Mouse (Mus musculus): ENCODE results near the gene Nfil3. TPM values are rescaled to one million over a fixed set of nuclear protein-coding genes. Genes with fewer than 3 reads are reported as not detected.

Gene Nfil3
- total RNA-seq, 1 experiment from 2014 or later = 11.6 TPM

- DNase-seq = peak; percentile 56
Observed at GRCm38 (mm10) chr13:52981441-52982281, 788 bp upstream of the Nfil3 start.

DNA sequence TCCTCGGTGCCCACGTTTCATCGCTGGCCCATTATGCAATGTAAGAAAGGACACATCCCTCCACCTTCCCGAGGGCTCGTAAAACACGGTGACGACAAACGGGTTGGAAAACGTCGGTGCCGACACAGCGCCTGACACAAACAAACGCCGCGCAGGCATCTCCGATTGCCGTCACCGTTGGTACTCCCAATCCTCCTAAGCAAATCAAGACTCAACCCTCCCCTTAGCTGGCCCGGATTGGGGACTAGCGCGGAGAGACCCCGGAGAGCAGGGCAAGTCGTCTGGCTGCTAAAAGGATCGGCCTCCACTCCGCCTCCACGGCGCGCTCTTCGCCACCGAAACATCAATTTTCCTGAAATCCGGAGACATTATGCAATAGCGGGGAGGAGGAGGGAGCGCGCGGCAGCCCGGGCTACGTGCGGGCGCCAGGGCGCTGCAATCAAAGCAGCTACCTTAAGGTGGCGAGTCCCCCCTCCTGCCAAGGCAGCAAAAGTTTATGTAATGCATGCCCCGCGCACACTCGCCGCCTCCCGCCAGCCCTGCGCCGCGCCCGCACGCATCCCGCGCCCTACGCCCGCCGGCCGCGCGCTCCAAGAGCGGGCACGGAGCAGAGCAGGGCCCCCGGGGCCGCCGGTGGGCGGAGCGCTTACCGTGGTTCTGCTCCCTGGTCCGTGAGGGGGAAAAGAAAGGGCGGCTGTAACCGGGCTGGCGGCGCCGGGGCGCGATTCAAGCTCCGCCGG lies 492 bp downstream of the Nfil3 start:
- peak; percentile 71 for DNase-seq

- DNase-seq = no peak
Observed at GRCm38 (mm10) chr13:52979331-52980051, 1.4 kb downstream of the Nfil3 start.

DNA sequence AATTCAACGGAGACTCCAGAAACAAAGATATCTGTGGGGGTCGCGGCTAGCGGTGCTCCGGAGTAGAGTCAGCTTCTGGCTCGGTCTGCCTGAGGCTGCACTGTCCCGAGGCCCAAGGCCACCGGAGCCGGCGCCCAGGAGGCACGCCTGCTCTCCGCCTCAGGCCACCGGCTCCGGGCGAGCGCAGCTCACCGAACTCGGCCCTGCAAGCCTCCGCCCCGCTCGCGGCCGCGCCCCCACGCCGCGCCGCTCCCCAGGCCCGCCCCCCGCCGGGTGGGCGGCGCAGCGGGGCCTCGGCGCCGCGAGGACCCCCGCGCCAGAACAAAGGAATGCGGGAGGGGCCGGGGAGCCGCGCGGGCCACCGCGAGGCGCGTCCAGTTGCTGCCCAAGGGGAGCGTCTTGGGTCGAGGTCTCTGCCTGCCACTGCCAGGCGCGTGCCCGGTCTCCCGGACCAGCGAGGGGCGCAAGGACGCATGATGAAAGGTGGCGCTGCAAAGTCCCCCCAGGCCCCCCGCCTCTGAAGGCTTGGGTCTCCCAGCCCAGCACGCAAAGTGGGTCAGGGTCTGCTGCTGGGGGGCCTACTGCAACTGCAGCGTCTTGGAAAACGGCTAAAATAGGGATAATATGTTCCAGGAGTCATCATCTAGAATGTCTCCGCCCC lies 2.4 kb downstream of the Nfil3 start:
- peak; percentile 77 for DNase-seq

DNA sequence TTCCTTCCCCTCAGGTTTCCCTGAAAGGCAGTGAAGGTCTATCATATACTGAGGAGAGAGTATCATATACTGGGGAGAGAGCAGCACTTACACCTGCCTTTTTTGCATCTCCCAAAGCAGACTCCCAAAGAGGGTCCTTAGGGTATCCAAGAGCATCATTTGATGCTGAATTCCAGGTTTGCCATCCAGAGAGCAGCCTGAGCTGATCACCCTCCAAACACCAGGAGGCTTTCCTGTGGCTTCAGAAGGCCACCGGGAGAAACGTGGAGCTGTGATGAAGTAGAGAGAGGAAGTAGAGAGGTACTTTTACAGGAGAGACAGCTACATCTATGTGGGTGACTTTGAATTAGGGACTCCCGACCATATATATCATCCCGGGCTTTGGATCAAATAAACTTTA lies 3.1 kb downstream of the Nfil3 start:
- DNase-seq = no peak

- DNase-seq = no peak
Observed at GRCm38 (mm10) chr13:52977221-52977609, 3.7 kb downstream of the Nfil3 start.

DNA sequence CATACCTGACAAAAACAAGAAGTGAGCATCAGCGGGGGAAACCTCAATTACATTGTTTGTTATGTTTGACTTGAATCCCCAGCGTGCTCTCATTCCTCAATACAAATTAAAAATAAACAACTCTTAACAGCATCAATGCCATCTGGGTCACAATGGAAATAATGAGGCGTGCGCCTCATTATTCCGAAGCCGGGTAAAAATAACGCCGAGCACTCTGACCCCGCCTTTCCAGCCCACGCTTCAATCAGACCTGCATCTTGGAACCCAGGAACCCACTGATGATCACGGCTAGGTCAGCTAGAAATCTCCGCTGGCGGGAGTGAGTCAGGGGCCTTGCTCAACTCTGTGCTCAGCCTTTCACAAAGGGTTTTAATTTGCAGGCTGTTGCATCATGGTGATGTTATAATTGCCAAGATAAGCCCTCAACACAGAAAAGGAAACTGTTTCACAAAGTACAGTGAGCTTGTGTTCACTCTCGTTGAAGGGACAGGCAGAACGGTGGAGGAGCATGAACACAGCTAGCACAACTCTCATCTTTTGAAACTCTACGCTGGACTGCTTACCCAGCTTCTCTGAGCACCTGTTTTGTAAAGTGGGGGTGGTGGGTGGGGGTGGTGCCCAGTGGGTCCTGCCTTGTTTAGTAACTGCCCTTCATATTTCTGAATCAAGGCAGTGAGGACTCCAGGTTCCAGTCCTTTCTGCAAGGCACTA lies 4.2 kb downstream of the Nfil3 start:
- DNase-seq = peak; percentile 62

GRCm38 (mm10) chr13:52976130-52976509 lies 4.8 kb downstream of the Nfil3 start:
- no peak for DNase-seq

GRCm38 (mm10) chr13:52974676-52975075 lies 6.2 kb downstream of the Nfil3 start:
- DNase-seq = peak; percentile 63

- DNase-seq = peak; percentile 37
Observed at GRCm38 (mm10) chr13:52973427-52973826, 7.4 kb downstream of the Nfil3 start.

- DNase-seq = no peak
Observed at GRCm38 (mm10) chr13:52972626-52973025, 8.2 kb downstream of the Nfil3 start.

- no peak for DNase-seq
Observed at GRCm38 (mm10) chr13:52970876-52971275, 10.0 kb downstream of the Nfil3 start.

DNA sequence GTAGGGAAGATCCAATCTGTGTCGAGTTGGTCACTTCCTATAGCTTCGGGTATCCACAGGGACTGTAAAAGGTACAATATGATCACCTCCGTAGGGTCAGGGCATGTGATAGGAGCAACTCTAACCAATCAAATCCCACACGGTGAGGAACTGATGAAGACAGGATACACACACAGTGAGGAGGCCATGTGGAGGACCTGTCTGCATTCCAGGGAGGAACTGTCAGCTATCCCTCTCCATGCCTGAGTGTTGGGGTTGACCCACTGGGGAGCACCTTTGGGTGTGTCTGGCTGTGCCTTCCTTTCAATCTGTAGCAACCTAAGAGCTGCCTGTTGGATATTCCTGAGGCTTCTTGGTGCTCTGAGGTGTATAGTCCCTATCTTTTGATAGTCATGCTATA lies 18.0 kb downstream of the Nfil3 start:
- no peak for DNase-seq

GRCm38 (mm10) chr13:52962361-52962760 lies 18.5 kb downstream of the Nfil3 start:
- DNase-seq = no peak

- DNase-seq = no peak
Observed at GRCm38 (mm10) chr13:52953779-52954553, 26.9 kb downstream of the Nfil3 start.

DNA sequence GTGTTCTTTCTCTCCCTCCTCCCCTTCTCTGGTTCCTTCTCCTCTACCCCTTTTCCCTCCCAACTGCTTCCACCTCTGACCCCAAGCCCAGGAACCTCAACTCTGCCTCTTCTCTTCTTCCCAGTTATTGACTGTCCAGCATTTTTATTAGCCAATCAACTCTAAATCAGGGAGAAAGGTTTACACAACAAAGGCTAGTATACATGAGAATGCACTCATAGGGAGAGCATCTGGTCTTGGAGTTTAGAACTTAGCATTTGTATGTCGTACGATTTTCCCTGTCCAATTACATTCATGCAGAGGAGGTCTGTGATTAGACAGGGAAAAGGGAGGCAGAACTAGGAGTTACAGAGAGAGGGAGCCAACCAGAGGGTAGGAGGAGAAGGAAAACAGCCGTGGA lies 31.7 kb downstream of the Nfil3 start:
- no peak for DNase-seq

DNA sequence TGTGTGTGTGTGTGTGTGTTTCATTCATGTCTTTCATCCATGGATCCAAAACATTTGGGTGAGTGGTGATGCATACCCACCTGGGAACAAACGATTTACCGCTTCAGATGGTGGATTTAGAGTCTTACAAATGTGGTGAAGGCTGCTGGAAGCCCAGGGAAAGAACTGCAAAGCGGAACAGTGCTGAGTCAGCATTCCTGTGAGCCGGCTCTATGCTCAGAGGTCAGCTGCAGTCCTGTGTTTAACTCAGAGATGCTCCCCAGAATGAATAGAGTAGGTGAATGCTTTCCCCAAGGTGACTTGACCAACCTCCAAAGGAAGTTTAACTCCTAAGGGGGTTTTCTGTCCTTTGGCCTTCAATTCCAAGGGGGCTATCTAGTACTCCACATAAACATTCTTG lies 33.3 kb downstream of the Nfil3 start:
- no peak for DNase-seq

GRCm38 (mm10) chr13:52945769-52946168 lies 35.1 kb downstream of the Nfil3 start:
- no peak for DNase-seq

DNA sequence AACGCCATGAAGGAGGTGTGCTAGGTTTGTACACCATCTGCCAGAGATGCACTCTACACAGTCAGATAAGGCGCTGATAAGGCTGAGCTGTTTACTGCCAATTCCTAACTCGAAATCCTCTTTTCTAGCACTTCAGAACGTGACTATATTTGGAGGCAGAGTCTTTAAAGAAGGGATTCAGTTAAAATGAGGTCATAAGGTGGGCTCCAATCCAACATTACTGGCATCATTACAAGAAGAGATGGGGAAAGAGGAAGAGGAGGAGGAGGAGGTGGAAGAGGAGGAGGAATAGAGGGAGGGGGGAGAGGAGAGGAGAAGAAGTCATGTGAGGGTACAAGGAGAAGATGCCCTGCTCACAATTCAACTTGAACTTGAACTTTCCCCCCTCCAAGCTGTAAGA lies 36.8 kb downstream of the Nfil3 start:
- no peak for DNase-seq

DNA sequence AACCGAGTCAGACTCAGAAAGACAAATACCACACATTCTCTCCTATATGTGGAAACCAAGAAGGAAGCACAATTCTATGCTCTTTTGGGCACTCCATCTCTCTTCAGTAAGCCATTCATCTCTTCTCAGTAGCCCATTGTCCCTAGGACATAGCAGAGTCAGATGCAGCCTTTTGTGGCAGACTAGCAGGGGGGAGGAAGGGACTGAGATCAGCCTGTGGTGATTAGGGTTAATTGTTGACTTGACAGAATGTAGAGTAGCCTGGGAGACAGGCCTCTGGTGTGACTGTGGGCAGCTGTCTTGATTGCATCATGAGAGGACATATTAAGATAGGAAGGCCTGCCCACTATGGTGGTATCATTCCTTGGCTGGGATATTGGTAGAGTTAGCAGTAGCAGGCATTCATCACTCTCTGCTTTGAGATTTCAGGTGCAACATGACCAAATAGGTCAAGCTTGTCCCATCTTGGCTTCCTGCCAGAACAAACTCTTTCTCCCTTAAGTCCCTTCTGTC lies 37.9 kb downstream of the Nfil3 start:
- no peak for DNase-seq

DNA sequence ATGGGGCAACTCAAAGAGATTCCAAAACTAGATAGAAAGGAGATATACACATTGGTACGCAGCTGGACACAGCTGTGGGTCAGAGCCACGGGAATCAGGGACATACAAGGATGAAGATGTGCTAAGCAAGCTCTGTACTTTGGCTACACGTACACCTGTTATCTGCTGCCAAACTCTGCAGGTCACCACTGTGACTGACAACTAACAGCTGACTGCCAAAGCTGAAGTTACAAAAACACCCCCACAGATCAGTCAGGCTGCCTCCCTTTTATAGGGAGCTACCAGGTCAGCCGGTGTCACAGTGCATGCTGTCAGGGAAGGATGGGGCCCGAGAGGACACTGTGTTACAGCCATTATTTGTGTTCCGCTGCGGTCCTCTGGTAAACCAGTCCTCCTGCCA lies 39.9 kb downstream of the Nfil3 start:
- DNase-seq = no peak
